Mouse (Mus musculus): ENCODE measurements at regions not wholly inside any gene's neighbourhood (a gene's known extent, or its start where the extent isn't known, plus 50 kb on each side); places are given as distances from the start of the nearest gene placed in this dataset.

DNA sequence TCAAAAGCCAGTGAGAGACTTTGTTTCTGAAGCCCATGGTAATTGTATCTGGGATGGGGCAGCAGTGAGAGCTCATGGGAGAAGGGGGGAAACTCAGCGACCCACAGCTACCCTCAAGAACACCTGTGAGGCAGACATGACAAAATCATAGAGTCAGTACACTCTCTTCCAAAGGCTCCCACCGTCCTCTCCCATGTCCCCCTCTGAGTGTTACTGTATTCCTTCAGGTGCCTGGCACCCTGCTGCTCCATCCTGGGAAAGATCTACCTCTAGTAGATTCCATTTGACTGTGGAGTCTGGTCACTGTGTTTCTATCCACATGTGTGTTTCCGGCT, 142.0 kb upstream of the Ubash3b start:
- TF ChIP-seq POLR2A (IDR thresholded peaks at IDR 0.05; ENCODE audit: low read depth, low read length) (no peak), CTCF (IDR thresholded peaks at IDR 0.05; ENCODE audit: extremely low read depth, insufficient read length, insufficient replicate concordance, low read depth, low read length) (no peak)
